Mouse (Mus musculus): ENCODE results near the gene Fance. TPM values are rescaled to one million over a fixed set of nuclear protein-coding genes. Genes with fewer than 3 reads are reported as not detected.

Gene Fance
- polyA plus RNA-seq, 1 experiment from 2014 or later: 20.2 TPM

GRCm38 (mm10) chr17:28287578-28287977 is 25.7 kb upstream of the Fance start:
- no peak overlapping the region for H3K27ac ChIP-seq (ENCODE audit: low read length)
- H3K36me3 ChIP-seq (ENCODE audit: control insufficient read depth, insufficient read depth, low read length): 0 out of 2 replicates have a peak, but pooled peaks cover 4% of the 10 kb centered on the region
- WGBS: 45% methylated on average over 8 of the region's 8 CpGs
- H3K4me3 ChIP-seq (ENCODE audit: low read length): no peak overlapping the region
- no peaks in the 10 kb centered on the region for H3K27me3 ChIP-seq (replicated peaks; ENCODE audit: control insufficient read depth, insufficient read depth, low read length)
- no peak overlapping the region for H3K9ac ChIP-seq (ENCODE audit: low read depth, low read length)
- H3K4me2 ChIP-seq (ENCODE audit: low read depth, low read length): no peak overlapping the region
- H3K9me3 ChIP-seq (ENCODE audit: control insufficient read depth, low read length): no peaks in the 10 kb centered on the region
- ATAC-seq: peak; percentile 89
- H3K4me1 ChIP-seq (ENCODE audit: control insufficient read depth, insufficient read depth, low read length): peaks cover 36% of the 10 kb centered on the region

- 52% methylated on average over 5 of the region's 5 CpGs for WGBS
- no peak overlapping the region for H3K9ac ChIP-seq (ENCODE audit: low read depth, low read length)
- H3K27ac ChIP-seq (ENCODE audit: low read length): peak overlapping the region; percentile 17; the same call in 1 of the 2 replicates
- peak; percentile 50 for ATAC-seq
- H3K4me3 ChIP-seq (ENCODE audit: low read length): no peak overlapping the region
- no peaks in the 10 kb centered on the region for H3K9me3 ChIP-seq (ENCODE audit: control insufficient read depth, low read length)
- peaks cover 35% of the 10 kb centered on the region for H3K4me1 ChIP-seq (ENCODE audit: control insufficient read depth, insufficient read depth, low read length)
- 0 out of 2 replicates have a peak, but pooled peaks cover 4% of the 10 kb centered on the region for H3K36me3 ChIP-seq (ENCODE audit: control insufficient read depth, insufficient read depth, low read length)
- H3K27me3 ChIP-seq (replicated peaks; ENCODE audit: control insufficient read depth, insufficient read depth, low read length): no peaks in the 10 kb centered on the region
- no peak overlapping the region for H3K4me2 ChIP-seq (ENCODE audit: low read depth, low read length)
Observed at GRCm38 (mm10) chr17:28287980-28288379, 25.3 kb upstream of the Fance start.

GRCm38 (mm10) chr17:28290262-28290661 is 23.1 kb upstream of the Fance start:
- Histone ChIP-seq H3K4me1 (ENCODE audit: control insufficient read depth, insufficient read depth, low read length) (peaks cover 31% of the 10 kb centered on the region), H3K36me3 (ENCODE audit: control insufficient read depth, insufficient read depth, low read length) (0 out of 2 replicates have a peak, but pooled peaks cover 4% of the 10 kb centered on the region), H3K9ac (ENCODE audit: low read depth, low read length) (no peak overlapping the region), H3K27ac (ENCODE audit: low read length) (no peak overlapping the region), H3K4me3 (ENCODE audit: low read length) (no peak overlapping the region), H3K9me3 (ENCODE audit: control insufficient read depth, low read length) (no peaks in the 10 kb centered on the region), H3K27me3 (replicated peaks; ENCODE audit: control insufficient read depth, insufficient read depth, low read length) (no peaks in the 10 kb centered on the region), H3K4me2 (ENCODE audit: low read depth, low read length) (no peak overlapping the region)
- 66% methylated on average over 3 of the region's 3 CpGs for WGBS
- ATAC-seq: no peak

GRCm38 (mm10) chr17:28290671-28291070 is 22.6 kb upstream of the Fance start:
- peaks cover 29% of the 10 kb centered on the region for H3K4me1 ChIP-seq (ENCODE audit: control insufficient read depth, insufficient read depth, low read length)
- H3K9ac ChIP-seq (ENCODE audit: low read depth, low read length): no peak overlapping the region
- 57% methylated on average over 11 of the region's 11 CpGs for WGBS
- H3K4me2 ChIP-seq (ENCODE audit: low read depth, low read length): no peak overlapping the region
- no peak for ATAC-seq
- H3K9me3 ChIP-seq (ENCODE audit: control insufficient read depth, low read length): no peaks in the 10 kb centered on the region
- H3K27ac ChIP-seq (ENCODE audit: low read length): no peak overlapping the region
- no peak overlapping the region for H3K4me3 ChIP-seq (ENCODE audit: low read length)
- H3K36me3 ChIP-seq (ENCODE audit: control insufficient read depth, insufficient read depth, low read length): 0 out of 2 replicates have a peak, but pooled peaks cover 4% of the 10 kb centered on the region
- H3K27me3 ChIP-seq (replicated peaks; ENCODE audit: control insufficient read depth, insufficient read depth, low read length): no peaks in the 10 kb centered on the region

GRCm38 (mm10) chr17:28291346-28291745 is 22.0 kb upstream of the Fance start:
- Histone ChIP-seq H3K4me2 (ENCODE audit: low read depth, low read length) (no peak overlapping the region), H3K27ac (ENCODE audit: low read length) (no peak overlapping the region), H3K9ac (ENCODE audit: low read depth, low read length) (no peak overlapping the region), H3K4me3 (ENCODE audit: low read length) (no peak overlapping the region), H3K36me3 (ENCODE audit: control insufficient read depth, insufficient read depth, low read length) (0 out of 2 replicates have a peak, but pooled peaks cover 4% of the 10 kb centered on the region), H3K4me1 (ENCODE audit: control insufficient read depth, insufficient read depth, low read length) (peaks cover 29% of the 10 kb centered on the region), H3K27me3 (replicated peaks; ENCODE audit: control insufficient read depth, insufficient read depth, low read length) (no peaks in the 10 kb centered on the region), H3K9me3 (ENCODE audit: control insufficient read depth, low read length) (no peaks in the 10 kb centered on the region)
- WGBS: 81% methylated on average over 7 of the region's 7 CpGs
- ATAC-seq: no peak

- H3K4me1 ChIP-seq (ENCODE audit: control insufficient read depth, insufficient read depth, low read length): peaks cover 11% of the 10 kb centered on the region
- WGBS: 69% methylated on average over 4 of the region's 4 CpGs
- no peak overlapping the region for H3K27ac ChIP-seq (ENCODE audit: low read length)
- H3K4me2 ChIP-seq (ENCODE audit: low read depth, low read length): no peak overlapping the region
- H3K27me3 ChIP-seq (replicated peaks; ENCODE audit: control insufficient read depth, insufficient read depth, low read length): no peaks in the 10 kb centered on the region
- H3K36me3 ChIP-seq (ENCODE audit: control insufficient read depth, insufficient read depth, low read length): 0 out of 2 replicates have a peak, but pooled peaks cover 6% of the 10 kb centered on the region
- no peak for ATAC-seq
- no peak overlapping the region for H3K9ac ChIP-seq (ENCODE audit: low read depth, low read length)
- no peaks in the 10 kb centered on the region for H3K9me3 ChIP-seq (ENCODE audit: control insufficient read depth, low read length)
- no peak overlapping the region for H3K4me3 ChIP-seq (ENCODE audit: low read length)
Observed at GRCm38 (mm10) chr17:28293716-28294115, 19.6 kb upstream of the Fance start.

- Histone ChIP-seq H3K36me3 (ENCODE audit: control insufficient read depth, insufficient read depth, low read length) (0 out of 2 replicates have a peak, but pooled peaks cover 8% of the 10 kb centered on the region), H3K4me3 (ENCODE audit: low read length) (no peak overlapping the region), H3K4me1 (ENCODE audit: control insufficient read depth, insufficient read depth, low read length) (peaks cover 14% of the 10 kb centered on the region), H3K27me3 (replicated peaks; ENCODE audit: control insufficient read depth, insufficient read depth, low read length) (no peaks in the 10 kb centered on the region), H3K4me2 (ENCODE audit: low read depth, low read length) (no peak overlapping the region), H3K9ac (ENCODE audit: low read depth, low read length) (no peak overlapping the region), H3K27ac (ENCODE audit: low read length) (peak overlapping the region; percentile 5), H3K9me3 (ENCODE audit: control insufficient read depth, low read length) (no peaks in the 10 kb centered on the region)
- no peak; the same call in 1 of the 2 replicates for ATAC-seq
- WGBS: 60% methylated on average over 17 of the region's 17 CpGs
Observed at GRCm38 (mm10) chr17:28294449-28295333, 18.6 kb upstream of the Fance start.

- no peak overlapping the region for H3K4me2 ChIP-seq (ENCODE audit: low read depth, low read length)
- H3K4me3 ChIP-seq (ENCODE audit: low read length): no peak overlapping the region
- H3K27ac ChIP-seq (ENCODE audit: low read length): no peak overlapping the region
- 95% methylated on average over 17 of the region's 17 CpGs for WGBS
- no peak overlapping the region for H3K9ac ChIP-seq (ENCODE audit: low read depth, low read length)
- no peaks in the 10 kb centered on the region for H3K9me3 ChIP-seq (ENCODE audit: control insufficient read depth, low read length)
- ATAC-seq: no peak
- H3K4me1 ChIP-seq (ENCODE audit: control insufficient read depth, insufficient read depth, low read length): peaks cover 14% of the 10 kb centered on the region
- H3K36me3 ChIP-seq (ENCODE audit: control insufficient read depth, insufficient read depth, low read length): 0 out of 2 replicates have a peak, but pooled peaks cover 4% of the 10 kb centered on the region
- H3K27me3 ChIP-seq (replicated peaks; ENCODE audit: control insufficient read depth, insufficient read depth, low read length): no peaks in the 10 kb centered on the region
Observed at GRCm38 (mm10) chr17:28298888-28299287, 14.4 kb upstream of the Fance start.

- no peak overlapping the region for H3K4me3 ChIP-seq (ENCODE audit: low read length)
- ATAC-seq: 0 out of 2 replicates have a peak, but pooled peaks have one; percentile 25
- 0 out of 2 replicates have a peak overlapping the region, but pooled peaks have one; percentile 24 for H3K9ac ChIP-seq (ENCODE audit: low read depth, low read length)
- H3K4me2 ChIP-seq (ENCODE audit: low read depth, low read length): no peak overlapping the region
- no peaks in the 10 kb centered on the region for H3K9me3 ChIP-seq (ENCODE audit: control insufficient read depth, low read length)
- H3K4me1 ChIP-seq (ENCODE audit: control insufficient read depth, insufficient read depth, low read length): peaks cover 14% of the 10 kb centered on the region
- WGBS: 47% methylated on average over 9 of the region's 11 CpGs
- no peaks in the 10 kb centered on the region for H3K27me3 ChIP-seq (replicated peaks; ENCODE audit: control insufficient read depth, insufficient read depth, low read length)
- 0 out of 2 replicates have a peak, but pooled peaks cover 4% of the 10 kb centered on the region for H3K36me3 ChIP-seq (ENCODE audit: control insufficient read depth, insufficient read depth, low read length)
- peak overlapping the region; percentile 23; the same call in 1 of the 2 replicates for H3K27ac ChIP-seq (ENCODE audit: low read length)
Observed at GRCm38 (mm10) chr17:28299669-28300320, 13.5 kb upstream of the Fance start.
